8 mouse cellular contexts compared by ENCODE assay signal in genomic region chr5:74126015-74126896, GRCm38 (mm10). TPM values are rescaled to one million over a fixed set of nuclear protein-coding genes. Genes with fewer than 3 reads are reported as not detected.
DNase-seq lines count a peak whose midpoint lies in the region; ATAC-seq and TF ChIP-seq lines count a peak whose summit lies in the region.

No protein-coding gene starts in this region.

- no peak for TF ChIP-seq POLR2A in bone marrow, adult 2 months (IDR thresholded peaks at IDR 0.05; ENCODE audit: borderline replicate concordance, control insufficient read depth, low read depth, low read length)

- peak overlapping the region; percentile 71 for H3K4me3 ChIP-seq in bone marrow, adult 2 months (replicated peaks; ENCODE audit: control insufficient read depth, low read depth, low read length)

- intact Hi-C loops in left cerebral cortex, postnatal 25 days (cut with DNase I) = no loop called here

- peak; percentile 67 for DNase-seq in embryo, embryonic 11.5 days (ENCODE audit: low read depth, low spot score)
- peak; percentile 72 for DNase-seq in gastrocnemius, postnatal 25 days
- DNase-seq in left cerebral cortex, postnatal 25 days (ENCODE audit: low spot score in 2 of 2) = peak; percentile 51 to 74
- DNase-seq in right cerebral cortex, postnatal 25 days = peak; percentile 54
- DNase-seq in urinary bladder, postnatal 25 days (ENCODE audit: low spot score) = no peak

- no peaks in the 10 kb centered on the region; the same call in 1 of the 2 replicates for H3K4me1 ChIP-seq in bone marrow, adult 2 months (ENCODE audit: control insufficient read depth, insufficient read depth, low read length)

- no peak overlapping the region for H3K27ac ChIP-seq in bone marrow, adult 2 months (ENCODE audit: control insufficient read depth, insufficient read depth, low read depth, low read length, poor library complexity)

- ATAC-seq in inflammation-experienced regulatory T-cells, adult 6 months = peak; percentile 99
- ATAC-seq in megakaryocyte progenitor cell, adult 5-6 weeks (replicated peaks; ENCODE audit: poor library complexity) = peak; percentile 99

- 51% methylated on average over 32 of the region's 32 CpGs for WGBS in bone marrow, adult 2 months

- TF ChIP-seq CTCF in bone marrow, adult 2 months (IDR thresholded peaks at IDR 0.05; ENCODE audit: control insufficient read depth, insufficient read depth, low read length) = no peak

RNA-seq across cellular contexts. Expression of gene Usp46, which starts 58.0 kb away (rescaled TPM):
- 17.6 and 17.8 TPM in 2 replicates for polyA plus RNA-seq in bone marrow, adult 2 months (2011; ENCODE audit: insufficient read depth, insufficient read length, low replicate concordance, missing spikeins)
- total RNA-seq in gastrocnemius, postnatal 25 days (2021) = 10 to 100 TPM; 11.8 to 14.1 TPM
- polyA plus RNA-seq in inflammation-experienced regulatory T-cells, adult 6 months (2017; shearing (Covaris generic)) = 10 to 100 TPM in 1 of 3 experiments, 1 to 10 TPM in 2; 8.5 to 12.6 (median 9.9) TPM
- total RNA-seq in left cerebral cortex, postnatal 25 days (2021) = 100 to 1,000 TPM; 148 to 153 TPM
- 20.5 and 25.0 TPM in 2 replicates for total RNA-seq in megakaryocyte progenitor cell, adult 5-6 weeks (2015)
- 14.2 and 21.7 TPM in 2 replicates for total RNA-seq in megakaryocyte progenitor cell, adult 5-6 weeks (2017)

Comparison
In these comparisons a context has a peak if more than half of its experiments do, and no peak if none do; other contexts are left out.
1. RNA of gene Usp46, which starts 58.0 kb away (total RNA-seq): 148 to 153 TPM in left cerebral cortex, postnatal 25 days; 14.2 to 25.0 TPM in megakaryocyte progenitor cell, adult 5-6 weeks and 11.8 to 14.1 TPM in gastrocnemius, postnatal 25 days; every median in the first group is over 4 times any median in the second.